Mouse (Mus musculus) testis, adult 2 months (tissue): ENCODE data around the gene Lrrc51. TPM values are rescaled to one million over a fixed set of nuclear protein-coding genes. Genes with fewer than 3 reads are reported as not detected.

ENCODE experiments used
- H3K27ac ChIP-seq: fragments of 200-500 bp; 2 replicates; pipeline ENCODE4 v1.5.1; 2012; ENCODE audit warnings: low read depth, low read length; ENCODE audit not compliant: control insufficient read depth, insufficient read depth
- H3K27me3 ChIP-seq: fragments of 200-500 bp; 2 replicates; pipeline ENCODE4 v1.6.1; 2012; ENCODE audit warnings: mild to moderate bottlenecking, low read length, moderate library complexity; ENCODE audit not compliant: control insufficient read depth, insufficient read depth
- H3K36me3 ChIP-seq: fragments of 200-500 bp; 2 replicates; pipeline ENCODE4 v1.6.1; 2012; ENCODE audit warnings: mild to moderate bottlenecking, low read length; ENCODE audit not compliant: control insufficient read depth, insufficient read depth
- H3K4me1 ChIP-seq: fragments of 200-500 bp; 2 replicates; pipeline ENCODE4 v1.6.1; 2012; ENCODE audit warnings: low read length; ENCODE audit not compliant: control insufficient read depth, insufficient read depth
- H3K4me3 ChIP-seq: fragments of 200-500 bp; 2 replicates; pipeline ENCODE4 v1.5.1; 2012; ENCODE audit warnings: low read depth, mild to moderate bottlenecking, low read length, moderate library complexity, mixed read lengths; ENCODE audit not compliant: control insufficient read depth
- CTCF ChIP-seq: fragments of 200-500 bp; IDR thresholded peaks from 2 replicates; pipeline ENCODE4 v1.5.1; 2012; ENCODE audit warnings: low read depth, mild to moderate bottlenecking, inconsistent platforms, low read length, moderate library complexity; ENCODE audit not compliant: control insufficient read depth, insufficient read depth, insufficient replicate concordance
- POLR2A ChIP-seq: fragments of 200-500 bp; IDR thresholded peaks from 2 replicates; pipeline ENCODE4 v1.6.1; 2012; ENCODE audit warnings: low read depth, mild to moderate bottlenecking, inconsistent platforms, low read length, moderate library complexity; ENCODE audit not compliant: control insufficient read depth
- polyA plus RNA-seq: library from polyadenylated mRNA; depleted of rRNA; stranded (reverse); fragments of >200 nt; gene quantifications from 2 replicates; pipeline ENCODE4 v1.2.3, GENCODE M21; 2012

The Lrrc51 gene
- polyA plus RNA-seq, 1 experiment, result 1,353 TPM

DNA sequence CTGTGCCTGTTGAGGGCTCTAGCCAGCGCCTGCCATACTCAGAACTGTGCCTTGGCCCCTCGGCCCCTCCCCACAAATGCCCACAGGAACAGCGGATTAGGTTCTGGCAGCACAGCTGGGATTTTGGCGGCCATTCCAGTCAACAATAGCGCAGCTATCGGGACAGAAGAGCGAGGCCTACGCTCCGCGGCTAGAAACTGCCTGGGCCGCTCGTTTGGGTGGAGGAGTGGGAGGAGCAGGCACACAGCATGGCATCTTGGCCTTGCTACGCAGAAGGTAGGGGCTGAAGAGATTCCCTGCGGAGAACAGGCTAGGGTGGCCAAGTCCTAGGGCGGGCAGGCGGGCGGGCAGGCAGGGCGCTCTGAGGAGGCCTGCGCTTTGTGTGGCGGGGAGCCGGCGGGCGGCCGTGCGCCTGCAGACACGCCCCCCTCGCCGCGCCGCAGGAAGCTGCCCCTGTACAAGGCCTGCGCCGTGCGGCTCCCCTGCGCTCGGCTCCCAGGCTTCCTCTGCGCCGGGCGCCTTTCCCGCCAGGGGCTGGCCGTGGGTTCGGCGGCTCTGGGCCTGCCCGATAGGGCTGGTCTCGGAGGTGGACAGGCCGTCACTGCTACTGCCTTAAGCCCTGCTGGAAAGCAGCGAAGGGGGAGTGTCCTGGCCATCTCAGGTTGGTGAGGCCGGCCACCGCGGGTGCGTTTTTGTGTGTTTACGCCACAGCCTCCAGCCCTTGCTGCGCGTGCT is 36.2 kb upstream of the Lrrc51 start:
- Histone ChIP-seq H3K4me1 (peaks cover 6% of the 10 kb centered on the region), H3K27ac (peak overlapping the region; percentile 98), H3K4me3 (peak overlapping the region; percentile 96), H3K27me3 (no peaks in the 10 kb centered on the region), H3K36me3 (no peaks in the 10 kb centered on the region)
- peak; percentile 60 for TF ChIP-seq POLR2A
- TF ChIP-seq CTCF, result no peak

DNA sequence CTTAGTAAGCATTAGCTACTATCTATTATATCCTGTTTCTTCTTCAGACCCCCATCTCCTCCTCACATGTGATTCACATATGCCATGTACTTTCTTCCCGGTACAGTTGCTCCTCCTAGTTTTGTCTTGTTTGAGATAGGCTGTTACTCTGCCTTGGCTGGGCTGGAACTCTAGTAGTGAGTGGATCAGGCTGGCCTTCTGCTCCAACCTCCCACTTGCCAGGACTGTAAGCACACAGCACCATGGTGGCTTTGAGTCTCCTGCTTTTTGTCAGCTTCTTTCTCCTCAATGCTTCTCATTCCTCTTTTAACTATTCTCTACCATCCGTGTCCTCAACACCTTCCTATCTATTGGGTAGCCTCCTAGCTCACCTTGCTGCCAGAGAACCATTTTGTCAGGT is 35.1 kb upstream of the Lrrc51 start:
- TF ChIP-seq POLR2A, result no peak
- TF ChIP-seq CTCF, result no peak
- H3K4me1 ChIP-seq, result peaks cover 6% of the 10 kb centered on the region
- no peaks in the 10 kb centered on the region for H3K36me3 ChIP-seq
- no peak overlapping the region for H3K27ac ChIP-seq
- H3K27me3 ChIP-seq, result no peaks in the 10 kb centered on the region
- no peak overlapping the region for H3K4me3 ChIP-seq

DNA sequence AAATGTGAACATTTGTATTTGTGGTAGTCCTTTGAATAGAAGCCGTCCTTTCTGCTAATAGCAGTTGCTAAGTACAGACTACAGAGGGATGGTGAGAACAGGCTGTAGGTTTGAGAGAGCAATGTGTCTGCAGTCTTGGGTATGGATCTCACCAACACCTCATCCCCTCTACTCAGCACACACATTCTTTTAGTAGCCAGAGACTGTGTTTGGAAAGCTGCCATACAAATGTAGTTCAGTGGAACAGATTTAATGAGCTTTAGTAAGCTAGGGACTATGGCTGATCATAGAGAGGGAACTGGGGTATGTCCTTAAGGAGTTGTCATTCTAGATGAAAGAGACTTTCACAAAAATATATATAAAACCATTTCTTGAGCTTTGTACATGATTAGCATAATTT is 33.6 kb upstream of the Lrrc51 start:
- Histone ChIP-seq H3K27me3 (no peaks in the 10 kb centered on the region), H3K4me3 (no peak overlapping the region), H3K27ac (no peak overlapping the region), H3K4me1 (peaks cover 3% of the 10 kb centered on the region), H3K36me3 (no peaks in the 10 kb centered on the region)
- TF ChIP-seq CTCF, result no peak
- no peak for TF ChIP-seq POLR2A

DNA sequence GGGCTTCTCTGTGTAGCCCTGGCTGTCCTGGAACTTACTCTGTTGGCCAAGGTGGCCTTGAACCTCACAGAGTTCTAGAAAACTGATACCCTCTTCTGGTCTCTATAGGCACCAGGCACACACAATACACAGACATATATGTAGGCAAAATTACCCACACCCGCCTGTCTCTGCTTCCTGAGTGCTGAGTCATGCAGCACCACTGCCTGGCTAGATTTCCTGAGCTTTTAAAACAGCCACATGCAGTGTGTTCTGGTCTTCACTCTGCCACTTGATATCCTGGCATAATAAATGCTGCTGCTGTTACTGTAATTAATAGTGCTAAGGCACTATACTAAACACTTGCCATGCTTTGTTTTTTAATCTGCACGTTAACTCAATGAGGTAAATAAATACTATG is 31.9 kb upstream of the Lrrc51 start:
- Histone ChIP-seq H3K27ac (no peak overlapping the region), H3K27me3 (no peaks in the 10 kb centered on the region), H3K36me3 (no peaks in the 10 kb centered on the region), H3K4me1 (peaks cover 3% of the 10 kb centered on the region), H3K4me3 (no peak overlapping the region)
- TF ChIP-seq CTCF, result no peak
- no peak for TF ChIP-seq POLR2A

DNA sequence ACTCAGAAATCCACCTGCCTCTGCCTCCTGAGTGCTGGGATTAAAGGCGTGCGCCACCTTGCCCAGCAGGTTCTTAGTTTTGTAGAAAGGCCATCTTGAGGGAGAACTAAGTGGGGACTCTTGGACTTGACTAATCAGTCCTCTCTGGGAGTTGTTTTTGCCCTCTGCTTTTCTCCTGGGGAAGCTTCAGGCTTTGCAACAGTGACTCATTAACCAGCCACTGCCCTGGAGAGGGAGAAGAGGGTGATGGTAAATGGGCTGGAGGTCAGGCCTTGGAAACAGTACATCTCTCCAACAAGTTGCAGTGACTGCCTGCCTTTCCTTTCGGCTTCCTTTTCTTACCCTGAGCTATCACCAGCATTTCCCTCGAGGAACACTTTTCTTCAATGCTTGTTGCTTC is 30.9 kb upstream of the Lrrc51 start:
- H3K4me3 ChIP-seq, result no peak overlapping the region
- no peaks in the 10 kb centered on the region for H3K36me3 ChIP-seq
- H3K27me3 ChIP-seq, result no peaks in the 10 kb centered on the region
- H3K4me1 ChIP-seq, result no peaks in the 10 kb centered on the region; the same call in 1 of the 2 replicates
- TF ChIP-seq POLR2A, result no peak
- TF ChIP-seq CTCF, result no peak
- H3K27ac ChIP-seq, result no peak overlapping the region

DNA sequence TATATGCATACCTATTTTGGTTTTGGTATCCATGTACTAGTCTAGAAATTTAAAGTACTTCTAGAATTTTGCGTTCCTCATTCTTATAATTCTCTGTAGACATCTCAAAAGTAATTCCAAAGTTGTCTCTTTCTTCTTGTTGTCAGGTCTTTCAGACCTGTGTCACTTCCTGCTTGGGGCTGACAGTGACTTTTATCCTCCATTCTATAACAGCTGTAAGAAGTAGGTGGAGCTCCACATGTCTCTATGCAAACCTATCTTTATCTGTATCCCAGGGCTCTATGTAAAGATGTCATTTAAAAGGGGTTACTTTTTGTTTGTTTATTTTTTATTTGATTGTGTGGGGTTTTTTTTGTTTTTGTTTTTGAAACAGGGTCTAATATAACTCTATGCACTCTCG is 29.9 kb upstream of the Lrrc51 start:
- H3K27me3 ChIP-seq, result no peaks in the 10 kb centered on the region
- H3K36me3 ChIP-seq, result no peaks in the 10 kb centered on the region
- no peaks in the 10 kb centered on the region for H3K4me1 ChIP-seq
- TF ChIP-seq CTCF (no peak), POLR2A (no peak)
- no peak overlapping the region for H3K27ac ChIP-seq
- no peak overlapping the region for H3K4me3 ChIP-seq

DNA sequence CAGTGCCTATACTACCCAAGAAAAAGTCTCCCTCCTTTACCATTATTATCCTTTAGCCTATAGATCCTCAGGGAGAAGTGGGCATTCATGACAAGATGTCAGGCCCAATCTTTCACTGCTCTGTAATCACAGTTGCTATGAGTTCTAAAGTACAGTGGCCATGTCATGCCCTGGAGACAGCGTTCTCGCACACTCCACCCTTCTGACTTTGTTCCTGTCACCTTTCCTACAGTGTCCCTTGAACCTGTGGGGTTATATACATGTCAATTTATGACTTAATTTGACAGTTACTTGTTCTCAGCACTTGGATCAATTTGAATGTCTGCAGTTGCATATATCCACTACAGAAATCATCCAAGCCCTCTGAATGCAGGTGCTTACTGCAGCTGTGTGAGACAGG is 29.1 kb upstream of the Lrrc51 start:
- Histone ChIP-seq H3K4me1 (no peaks in the 10 kb centered on the region), H3K27ac (no peak overlapping the region), H3K4me3 (no peak overlapping the region), H3K27me3 (no peaks in the 10 kb centered on the region), H3K36me3 (no peaks in the 10 kb centered on the region)
- TF ChIP-seq POLR2A (no peak), CTCF (no peak)

DNA sequence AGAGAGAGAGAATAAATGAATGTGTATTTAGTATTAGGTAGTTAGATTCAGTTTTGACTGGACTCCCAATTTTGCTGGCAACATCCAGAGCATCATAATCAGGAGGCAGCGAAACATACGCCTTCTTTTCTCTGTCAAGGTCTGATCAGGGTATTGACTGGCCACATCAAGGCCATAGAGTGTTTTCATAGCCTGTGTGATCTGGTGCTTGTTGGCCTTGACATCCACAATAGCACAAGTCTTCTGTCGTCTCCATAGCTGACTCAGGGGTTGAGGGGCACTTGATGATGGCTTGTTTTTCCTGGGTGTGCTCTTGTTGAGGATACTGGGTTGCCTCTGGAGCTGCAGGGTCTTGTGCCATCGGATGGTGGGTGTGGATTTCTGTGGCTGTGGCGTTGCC is 23.2 kb upstream of the Lrrc51 start:
- peaks cover 2% of the 10 kb centered on the region; the same call in 1 of the 2 replicates for H3K4me1 ChIP-seq
- H3K4me3 ChIP-seq, result no peak overlapping the region
- no peak overlapping the region for H3K27ac ChIP-seq
- no peaks in the 10 kb centered on the region for H3K36me3 ChIP-seq
- TF ChIP-seq POLR2A (no peak), CTCF (no peak)
- H3K27me3 ChIP-seq, result no peaks in the 10 kb centered on the region
